Mouse (Mus musculus) stomach, embryonic 16.5 days (tissue): Measurements from ENCODE around the gene Dok3. TPM values are rescaled to one million over a fixed set of nuclear protein-coding genes. Genes with fewer than 3 reads are reported as not detected.

Experiments
- ATAC-seq: fragments of 200-750 bp; cut with Nextera tagmentation; 2 replicates; pipeline ENCODE4 v1.8.0; 2017; ENCODE audit warnings: moderate number of reproducible peaks, moderate TSS enrichment; ENCODE audit not compliant: insufficient read depth, low FRiP score
- H3K27ac ChIP-seq: fragments of 300-500 bp; sonication (generic); 2 replicates; pipeline ENCODE4 v1.5.1; 2014; ENCODE audit warnings: low read length
- H3K27me3 ChIP-seq: fragments of 300-500 bp; sonication (generic); 2 replicates; pipeline ENCODE4 v1.6.1; 2014; ENCODE audit warnings: low read length, control low read depth, mixed read lengths; ENCODE audit not compliant: control insufficient read depth, insufficient read depth
- H3K36me3 ChIP-seq: fragments of 300-500 bp; sonication (generic); 2 replicates; pipeline ENCODE4 v1.6.1; 2014; ENCODE audit warnings: low read length; ENCODE audit not compliant: control insufficient read depth, insufficient read depth
- H3K4me1 ChIP-seq: fragments of 300-500 bp; sonication (generic); 2 replicates; pipeline ENCODE4 v1.6.1; 2014; ENCODE audit warnings: low read length, control low read depth, mixed read lengths; ENCODE audit not compliant: control insufficient read depth, insufficient read depth
- H3K4me2 ChIP-seq: fragments of 300-500 bp; sonication (generic); 2 replicates; pipeline ENCODE4 v1.6.1; 2014; ENCODE audit warnings: low read depth, low read length, mixed read lengths
- H3K4me3 ChIP-seq: fragments of 300-500 bp; sonication (generic); replicated peaks from 2 replicates; pipeline ENCODE4 v1.5.1; 2014; ENCODE audit warnings: mild to moderate bottlenecking, low read length
- H3K9ac ChIP-seq: fragments of 300-500 bp; sonication (generic); 2 replicates; pipeline ENCODE4 v1.6.1; 2014; ENCODE audit warnings: low read length
- H3K9me3 ChIP-seq: fragments of 300-500 bp; sonication (generic); replicated peaks from 2 replicates; pipeline ENCODE4 v1.6.1; 2016; ENCODE audit warnings: low read length, control low read depth; ENCODE audit not compliant: control insufficient read depth
- WGBS: fragments of 180-500 bp; shearing (Covaris S2); extraction: QIAGEN DNeasy Blood & Tissue Kit; methylation state at CpG from one replicate; pipeline ENCODE4 v1.1.7; 2014; 5-methylcytosine and 5-hydroxymethylcytosine counted together
- polyA plus RNA-seq: library from polyadenylated mRNA; unstranded; fragments of >200 nt; fragmentation: Nextera tagmentation; extraction: Ambion mirVana; gene quantifications from 2 replicates; pipeline ENCODE4 v1.2.1, GENCODE M21; 2015

Dok3 gene
- polyA plus RNA-seq, 1 experiment from 2014 or later = 4.9 TPM

DNA sequence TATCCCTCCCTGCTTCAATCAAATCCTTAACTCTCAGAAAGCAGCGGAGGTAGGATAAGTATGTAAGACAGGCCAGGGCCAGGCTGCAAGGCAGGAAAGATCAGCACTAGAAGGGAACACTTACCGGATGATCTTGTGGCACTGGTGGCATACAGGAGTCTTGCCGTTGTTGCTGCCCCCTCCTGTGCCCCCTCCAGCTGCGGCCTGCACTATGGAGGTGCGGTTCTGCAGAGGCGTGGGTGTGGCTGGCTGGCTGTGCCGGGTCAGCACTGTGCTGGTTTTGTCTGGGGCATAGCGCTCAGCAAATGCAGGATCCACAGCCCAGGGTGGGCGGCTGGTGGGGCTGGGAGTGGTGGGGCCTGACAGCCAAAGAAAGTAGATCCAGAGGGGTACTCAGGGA, 23.3 kb downstream of the Dok3 start:
- ATAC-seq = no peak
- Histone ChIP-seq H3K4me2 (no peak overlapping the region), H3K27me3 (no peaks in the 10 kb centered on the region), H3K4me3 (no peak overlapping the region), H3K36me3 (peaks cover 31% of the 10 kb centered on the region), H3K9ac (no peak overlapping the region), H3K27ac (no peak overlapping the region), H3K4me1 (peaks cover 23% of the 10 kb centered on the region), H3K9me3 (no peaks in the 10 kb centered on the region)
- WGBS = 89% methylated on average over 9 of the region's 9 CpGs

DNA sequence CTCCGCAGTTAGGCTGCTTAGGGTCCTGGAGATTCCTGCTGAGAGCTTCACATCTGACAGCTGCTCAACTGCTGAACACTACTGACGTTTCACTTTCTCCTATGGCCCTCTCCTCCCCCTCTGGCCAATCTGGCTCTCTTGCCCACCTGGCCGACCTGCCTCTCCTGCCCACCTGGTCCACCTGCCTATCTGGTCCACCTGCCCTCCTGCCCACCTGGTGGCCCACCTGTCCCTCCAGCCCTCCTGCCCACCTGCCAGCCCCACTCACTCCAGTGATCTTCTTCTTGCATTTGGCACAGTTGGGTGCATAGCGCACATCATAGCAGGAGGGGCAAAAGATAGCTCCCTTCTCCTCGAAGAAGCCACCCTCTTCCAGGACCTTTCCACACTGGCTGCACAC, 24.7 kb downstream of the Dok3 start:
- peaks cover 31% of the 10 kb centered on the region for H3K36me3 ChIP-seq
- ATAC-seq = no peak
- H3K4me2 ChIP-seq = no peak overlapping the region
- no peaks in the 10 kb centered on the region for H3K9me3 ChIP-seq
- WGBS = 87% methylated on average over 5 of the region's 5 CpGs
- H3K4me3 ChIP-seq = no peak overlapping the region
- H3K4me1 ChIP-seq = peaks cover 10% of the 10 kb centered on the region; the same call in 1 of the 2 replicates
- no peak overlapping the region for H3K27ac ChIP-seq
- H3K9ac ChIP-seq = no peak overlapping the region
- H3K27me3 ChIP-seq = no peaks in the 10 kb centered on the region

DNA sequence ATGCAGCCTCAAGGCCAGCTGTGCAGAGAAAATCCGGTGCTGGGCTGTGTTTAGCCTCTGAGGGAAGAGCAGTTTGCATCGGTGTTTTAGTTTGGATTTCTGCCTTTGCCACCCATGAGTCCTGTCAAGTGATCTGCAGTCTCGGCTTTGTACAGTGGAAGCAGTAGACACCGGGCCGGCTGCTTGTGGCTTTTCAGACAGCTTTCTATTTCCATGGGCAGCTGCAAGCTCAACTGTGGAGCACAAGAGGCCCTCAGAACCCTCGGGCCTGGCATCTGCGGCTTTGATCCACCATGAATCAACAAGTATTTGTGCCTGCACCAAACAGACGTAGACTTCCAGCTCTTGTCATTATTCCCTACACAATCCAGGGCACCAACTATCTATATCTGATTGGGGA, 26.7 kb downstream of the Dok3 start:
- Histone ChIP-seq H3K4me1 (no peaks in the 10 kb centered on the region), H3K9me3 (no peaks in the 10 kb centered on the region), H3K36me3 (peaks cover 32% of the 10 kb centered on the region), H3K27me3 (no peaks in the 10 kb centered on the region), H3K4me2 (no peak overlapping the region), H3K9ac (no peak overlapping the region), H3K4me3 (no peak overlapping the region), H3K27ac (no peak overlapping the region)
- no peak for ATAC-seq
- WGBS = 81% methylated on average over 8 of the region's 8 CpGs

DNA sequence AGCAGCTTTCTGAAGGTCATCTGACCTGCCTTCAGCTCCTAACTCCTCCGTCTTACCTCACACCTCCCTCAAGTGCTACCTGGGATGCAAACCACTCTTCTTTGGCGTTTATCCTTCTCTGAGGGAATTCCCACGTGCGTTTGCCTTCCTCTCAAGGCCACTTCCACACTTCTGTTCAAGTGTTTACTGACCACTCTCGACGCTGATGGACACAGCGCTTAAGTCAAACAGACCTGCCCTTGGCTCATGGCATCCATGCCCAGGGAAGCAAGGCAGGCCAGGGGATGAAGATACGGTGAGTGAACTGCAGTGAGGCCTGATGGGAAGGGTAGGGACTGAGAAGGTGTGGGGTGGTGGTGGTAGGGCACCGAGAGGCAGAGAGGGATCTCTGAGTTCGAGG, 28.5 kb downstream of the Dok3 start:
- H3K27me3 ChIP-seq = no peaks in the 10 kb centered on the region
- H3K4me3 ChIP-seq = no peak overlapping the region
- H3K4me1 ChIP-seq = peaks cover 4% of the 10 kb centered on the region; the same call in 1 of the 2 replicates
- H3K9me3 ChIP-seq = no peaks in the 10 kb centered on the region
- no peak overlapping the region for H3K27ac ChIP-seq
- 68% methylated on average over 10 of the region's 10 CpGs for WGBS
- no peak for ATAC-seq
- H3K9ac ChIP-seq = no peak overlapping the region
- H3K4me2 ChIP-seq = no peak overlapping the region
- peaks cover 23% of the 10 kb centered on the region for H3K36me3 ChIP-seq

DNA sequence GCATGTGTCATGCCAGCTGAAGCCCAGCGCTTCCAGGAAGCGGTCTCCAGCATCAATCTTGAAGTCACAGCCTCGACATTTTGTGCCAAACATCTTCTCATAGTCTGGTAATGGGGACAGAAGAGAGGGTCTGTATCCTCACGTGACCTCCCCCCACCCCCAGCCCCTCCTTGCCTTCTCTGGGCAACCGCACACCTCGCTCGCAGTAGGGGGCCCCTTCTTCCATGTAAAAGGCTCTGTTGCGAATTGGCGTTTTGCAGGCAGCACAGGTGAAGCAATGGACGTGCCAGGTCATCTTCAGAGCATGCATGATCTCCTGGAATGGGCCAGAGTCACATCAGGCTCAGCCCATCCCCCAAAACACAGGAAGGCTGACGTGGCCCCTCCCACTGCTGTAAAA, 30.2 kb downstream of the Dok3 start:
- WGBS = 51% methylated on average over 11 of the region's 11 CpGs

DNA sequence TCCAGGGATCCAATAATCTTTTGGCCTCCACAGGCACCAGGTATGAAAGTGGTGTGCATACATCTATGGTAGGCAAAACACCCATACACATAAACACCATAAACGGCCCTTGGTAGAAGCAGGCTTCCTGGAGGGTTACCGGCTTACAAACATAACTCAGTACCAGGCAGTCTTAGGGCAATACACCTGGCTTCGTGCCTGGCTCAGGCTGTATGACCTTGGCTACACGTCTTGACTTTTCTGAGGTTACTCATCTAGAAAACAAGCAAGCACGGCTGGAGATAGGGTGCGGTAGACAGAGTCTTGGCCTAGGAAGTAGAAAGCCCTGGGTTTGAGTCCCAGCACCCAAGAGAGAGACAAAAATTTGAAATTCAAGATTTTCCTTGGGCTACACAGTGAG, 32.4 kb downstream of the Dok3 start:
- Histone ChIP-seq H3K9ac (no peak overlapping the region), H3K9me3 (no peaks in the 10 kb centered on the region), H3K4me2 (no peak overlapping the region), H3K27me3 (no peaks in the 10 kb centered on the region), H3K4me3 (no peak overlapping the region), H3K4me1 (peaks cover 7% of the 10 kb centered on the region; the same call in 1 of the 2 replicates), H3K36me3 (peaks cover 8% of the 10 kb centered on the region; the same call in 1 of the 2 replicates), H3K27ac (no peak overlapping the region)
- no peak for ATAC-seq
- WGBS = 81% methylated on average over 6 of the region's 6 CpGs

More for the DNA sequence above, 30.2 kb downstream of the Dok3 start:
- H3K9ac ChIP-seq = no peak overlapping the region
- no peaks in the 10 kb centered on the region for H3K9me3 ChIP-seq
- H3K27ac ChIP-seq = no peak overlapping the region
- no peaks in the 10 kb centered on the region for H3K27me3 ChIP-seq
- peaks cover 8% of the 10 kb centered on the region; the same call in 1 of the 2 replicates for H3K36me3 ChIP-seq
- H3K4me1 ChIP-seq = peaks cover 7% of the 10 kb centered on the region; the same call in 1 of the 2 replicates
- H3K4me2 ChIP-seq = no peak overlapping the region
- no peak overlapping the region for H3K4me3 ChIP-seq
- no peak for ATAC-seq

DNA sequence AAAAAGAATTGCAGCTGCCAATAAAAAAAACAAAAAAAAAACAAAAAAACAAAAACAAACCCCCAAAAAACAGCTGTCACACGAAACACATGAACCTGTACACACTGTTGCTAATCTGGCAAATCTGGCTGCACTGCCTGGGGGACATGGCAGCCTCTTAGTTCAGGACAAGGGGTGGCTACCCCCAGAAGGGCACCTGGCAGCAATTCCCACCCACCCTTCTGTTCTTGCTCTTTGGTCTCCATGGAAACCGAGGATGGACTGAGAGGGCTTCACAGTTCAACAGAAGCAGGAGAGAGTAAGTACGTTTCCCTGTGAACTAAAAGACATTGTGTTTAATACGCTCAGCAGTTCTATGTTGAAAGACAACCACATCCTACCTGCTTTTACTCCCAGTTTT, 33.4 kb downstream of the Dok3 start:
- no peak for ATAC-seq
- Histone ChIP-seq H3K9ac (no peak overlapping the region), H3K36me3 (peaks cover 8% of the 10 kb centered on the region; the same call in 1 of the 2 replicates), H3K27ac (no peak overlapping the region), H3K4me1 (peaks cover 7% of the 10 kb centered on the region; the same call in 1 of the 2 replicates), H3K27me3 (no peaks in the 10 kb centered on the region), H3K9me3 (no peaks in the 10 kb centered on the region), H3K4me3 (no peak overlapping the region), H3K4me2 (no peak overlapping the region)
- WGBS = 46% methylated on average over 4 of the region's 4 CpGs

DNA sequence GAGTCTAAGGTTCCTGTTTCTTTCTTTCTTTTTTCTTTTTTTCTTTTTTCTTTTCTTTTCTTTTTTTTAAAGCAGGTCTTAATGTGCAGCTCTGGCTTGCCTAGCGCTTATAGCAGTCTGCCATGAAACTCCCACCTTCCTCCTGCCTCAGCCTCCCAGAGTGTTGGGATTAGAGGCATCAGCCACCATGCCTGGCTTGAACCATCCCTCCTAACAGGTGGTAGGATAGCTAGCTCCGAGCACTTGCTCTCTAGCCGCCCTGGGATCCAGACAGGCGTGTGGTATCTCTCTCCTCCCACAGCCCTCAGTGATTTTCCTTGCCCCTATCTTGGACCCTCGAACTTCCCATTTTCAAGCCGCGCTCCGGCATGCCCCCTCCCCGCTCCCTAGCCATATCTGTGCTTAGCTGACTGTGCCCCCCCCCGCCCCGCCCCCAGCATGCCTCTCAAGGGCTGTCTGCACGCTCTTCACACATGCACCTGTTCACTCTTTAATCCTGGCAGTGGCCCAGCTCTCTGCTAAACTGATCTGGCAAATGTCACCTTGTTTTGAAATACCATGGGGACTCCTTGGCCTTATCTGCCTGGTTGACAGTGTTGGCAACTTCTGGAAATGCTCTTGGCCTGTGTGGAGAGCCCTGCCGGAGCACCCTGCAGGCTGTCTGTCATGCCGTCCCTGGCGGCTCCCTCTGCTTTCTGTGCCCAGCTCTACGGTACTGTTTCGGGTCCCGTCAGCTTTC, 34.0 kb downstream of the Dok3 start:
- peaks cover 7% of the 10 kb centered on the region; the same call in 1 of the 2 replicates for H3K4me1 ChIP-seq
- 15% methylated on average over 18 of the region's 18 CpGs for WGBS
- H3K4me3 ChIP-seq = no peak overlapping the region
- H3K27me3 ChIP-seq = no peaks in the 10 kb centered on the region
- H3K9me3 ChIP-seq = no peaks in the 10 kb centered on the region
- no peak overlapping the region for H3K9ac ChIP-seq
- no peak overlapping the region for H3K4me2 ChIP-seq
- peaks cover 8% of the 10 kb centered on the region; the same call in 1 of the 2 replicates for H3K36me3 ChIP-seq
- ATAC-seq = peak; percentile 47; the same call in 1 of the 2 replicates
- no peak overlapping the region for H3K27ac ChIP-seq

DNA sequence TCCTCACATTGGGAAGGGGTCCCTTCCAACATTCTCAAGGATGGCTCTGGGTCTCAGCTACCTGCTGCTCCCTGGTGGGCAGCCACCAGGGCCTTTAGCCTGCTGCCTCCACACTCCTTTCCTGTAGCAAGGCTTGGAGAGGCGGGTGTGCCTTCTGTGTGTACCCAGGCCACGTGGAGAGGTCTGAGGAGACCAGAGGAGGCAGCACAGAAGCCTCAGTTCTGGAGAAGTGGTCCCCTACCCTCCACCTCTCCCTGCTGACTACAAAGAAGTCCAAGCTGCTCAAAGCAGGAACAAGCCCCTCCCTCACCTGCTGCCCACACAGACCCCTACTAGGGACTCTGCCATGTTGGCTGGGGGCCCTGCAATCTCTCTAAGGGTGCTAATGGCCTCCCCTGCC, 34.8 kb downstream of the Dok3 start:
- Histone ChIP-seq H3K4me1 (peaks cover 7% of the 10 kb centered on the region; the same call in 1 of the 2 replicates), H3K27me3 (no peaks in the 10 kb centered on the region), H3K27ac (no peak overlapping the region), H3K36me3 (peaks cover 8% of the 10 kb centered on the region; the same call in 1 of the 2 replicates), H3K4me3 (no peak overlapping the region), H3K9me3 (no peaks in the 10 kb centered on the region), H3K9ac (no peak overlapping the region), H3K4me2 (no peak overlapping the region)
- WGBS = 20% methylated on average over 2 of the region's 2 CpGs
- ATAC-seq = no peak
